Mouse (Mus musculus) layer of hippocampus, adult 2 months (tissue): ENCODE measurements around the gene Pwwp2a. TPM values are rescaled to one million over a fixed set of nuclear protein-coding genes. Genes with fewer than 3 reads are reported as not detected.

Experiments
- DNase-seq, 2 experiments: peaks; one replicate each; pipeline ENCODE4 v3.0.0; 2022; ENCODE audit warnings: low spot score in 2 of 2
- H3K27ac ChIP-seq: fragments of 200-600 bp; 2 replicates; pipeline ENCODE4 v1.8.1; 2022
- H3K4me3 ChIP-seq: fragments of 200-600 bp; 2 replicates; pipeline ENCODE4 v1.8.1; 2022; ENCODE audit warnings: mild to moderate bottlenecking
- CTCF ChIP-seq: fragments of 200-600 bp; conservative IDR thresholded peaks from 2 replicates; pipeline ENCODE4 v1.8.1; 2022; ENCODE audit warnings: antibody characterized with exemption, mild to moderate bottlenecking, moderate library complexity
- total RNA-seq, 2 experiments: library from RNA; stranded (reverse); gene quantifications; 2 replicates each; pipeline ENCODE4 v1.2.3; 2021

Gene Pwwp2a
- total RNA-seq, 2 experiments from 2014 or later: 72.4 to 77.3 TPM

- TF ChIP-seq CTCF: no peak
- H3K4me3 ChIP-seq: peak overlapping the region; percentile 83
- peak overlapping the region; percentile 97 for H3K27ac ChIP-seq
- DNase-seq: peak; percentile 23 to 60
These were observed 818 bp downstream of the Pwwp2a start for GRCm38 (mm10) chr11:43682415-43683217.

DNA sequence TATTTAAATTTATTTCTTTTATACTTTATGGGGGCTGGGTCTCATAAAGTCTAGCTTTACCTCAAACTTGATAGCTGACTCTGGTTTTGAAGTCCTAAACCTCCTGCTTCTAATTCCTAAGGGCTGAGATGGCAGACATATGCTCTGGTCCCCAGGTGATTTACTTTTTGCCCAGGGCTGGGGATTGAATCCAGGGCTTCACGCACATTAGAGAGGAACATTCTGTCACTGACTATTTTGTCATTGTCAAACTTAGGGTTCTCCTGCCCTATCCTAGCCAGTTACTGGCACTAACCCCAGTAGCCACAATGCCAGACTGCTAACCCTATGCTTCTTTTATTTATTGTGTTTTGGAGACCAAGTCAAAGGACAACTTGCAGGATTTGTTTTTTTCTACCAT is 7.1 kb downstream of the Pwwp2a start:
- Histone ChIP-seq H3K27ac (no peak overlapping the region), H3K4me3 (no peak overlapping the region)
- no peak for TF ChIP-seq CTCF
- no peak for DNase-seq

DNA sequence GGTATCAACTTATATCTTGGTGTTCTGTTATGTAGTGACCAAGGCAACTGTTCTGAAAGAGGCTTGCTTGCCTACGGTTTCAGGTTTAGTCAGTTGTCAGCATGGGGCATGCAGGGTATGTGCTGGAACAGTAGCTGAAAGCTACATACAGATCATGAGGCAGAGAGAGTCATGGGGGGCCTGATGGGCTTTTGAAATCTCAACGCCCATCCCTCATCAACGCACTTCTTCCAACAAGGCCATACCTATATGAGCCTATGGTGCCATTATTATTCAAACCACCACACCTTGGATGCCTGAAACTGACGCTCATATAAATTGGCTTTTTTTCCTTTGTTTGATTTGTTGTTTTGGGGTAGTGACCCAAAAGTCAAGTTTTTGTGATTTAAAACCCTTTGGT is 14.8 kb downstream of the Pwwp2a start:
- DNase-seq: no peak
- H3K27ac ChIP-seq: no peak overlapping the region
- TF ChIP-seq CTCF: no peak

GRCm38 (mm10) chr11:43698621-43699020 is 16.8 kb downstream of the Pwwp2a start:
- no peak for DNase-seq
- no peak for TF ChIP-seq CTCF
- Histone ChIP-seq H3K27ac (no peak overlapping the region), H3K4me3 (no peak overlapping the region)

More for the DNA sequence above, 14.8 kb downstream of the Pwwp2a start:
- no peak overlapping the region for H3K4me3 ChIP-seq

- DNase-seq: no peak
- no peak for TF ChIP-seq CTCF
- Histone ChIP-seq H3K27ac (no peak overlapping the region), H3K4me3 (no peak overlapping the region)
These were observed 18.5 kb downstream of the Pwwp2a start for GRCm38 (mm10) chr11:43700291-43700690.

DNA sequence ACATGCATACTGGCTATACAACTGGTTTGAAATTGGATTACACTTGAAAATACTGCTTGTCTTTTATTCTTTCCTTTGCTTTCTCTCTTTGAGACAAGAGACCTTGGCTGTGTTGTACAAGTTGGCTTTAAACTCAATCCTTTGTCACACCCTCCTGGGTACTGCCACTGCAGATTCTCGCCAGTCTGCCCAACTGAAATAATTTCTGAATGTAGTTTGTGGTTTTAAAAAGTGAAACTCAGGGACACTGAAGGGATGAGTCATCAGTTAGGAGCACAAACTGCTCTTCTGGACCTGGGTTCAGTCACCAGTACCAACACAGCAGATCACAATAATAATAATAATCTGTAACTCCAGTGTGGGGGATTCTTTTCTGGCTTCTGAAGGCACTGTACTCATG is 21.8 kb downstream of the Pwwp2a start:
- TF ChIP-seq CTCF: no peak
- no peak for DNase-seq
- H3K4me3 ChIP-seq: no peak overlapping the region

GRCm38 (mm10) chr11:43705751-43706150 is 24.0 kb downstream of the Pwwp2a start:
- no peak for DNase-seq
- Histone ChIP-seq H3K4me3 (no peak overlapping the region), H3K27ac (no peak overlapping the region)
- no peak for TF ChIP-seq CTCF

More for the DNA sequence above, 21.8 kb downstream of the Pwwp2a start:
- H3K27ac ChIP-seq: no peak overlapping the region

DNA sequence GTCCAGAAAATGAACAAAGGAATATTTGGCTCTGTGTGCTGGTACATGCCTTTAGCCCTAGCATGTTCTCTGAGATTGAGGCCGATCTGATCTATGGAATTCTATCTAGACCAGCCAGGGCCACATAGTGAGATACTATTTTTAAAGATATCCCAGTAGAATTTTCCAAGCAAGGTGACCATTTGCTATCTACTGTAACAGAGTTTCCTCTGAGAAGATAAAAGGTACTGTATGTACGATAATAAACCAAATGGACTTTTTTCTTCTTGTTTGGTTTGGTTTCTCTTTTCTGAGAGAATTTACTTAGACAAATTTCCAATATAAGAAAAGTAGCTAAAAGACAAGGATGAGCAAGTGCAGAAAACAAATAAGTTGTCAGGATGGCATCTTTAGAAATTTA is 26.6 kb downstream of the Pwwp2a start:
- Histone ChIP-seq H3K4me3 (no peak overlapping the region), H3K27ac (peak overlapping the region; percentile 1; the same call in 1 of the 2 replicates)
- no peak for DNase-seq
- TF ChIP-seq CTCF: no peak

- no peak overlapping the region for H3K4me3 ChIP-seq
- peak in 1 of 2 experiments; percentile 17 for DNase-seq
- H3K27ac ChIP-seq: 0 out of 2 replicates have a peak overlapping the region, but pooled peaks have one; percentile 8
- no peak for TF ChIP-seq CTCF
These were observed 30.4 kb downstream of the Pwwp2a start for GRCm38 (mm10) chr11:43712178-43712577.

DNA sequence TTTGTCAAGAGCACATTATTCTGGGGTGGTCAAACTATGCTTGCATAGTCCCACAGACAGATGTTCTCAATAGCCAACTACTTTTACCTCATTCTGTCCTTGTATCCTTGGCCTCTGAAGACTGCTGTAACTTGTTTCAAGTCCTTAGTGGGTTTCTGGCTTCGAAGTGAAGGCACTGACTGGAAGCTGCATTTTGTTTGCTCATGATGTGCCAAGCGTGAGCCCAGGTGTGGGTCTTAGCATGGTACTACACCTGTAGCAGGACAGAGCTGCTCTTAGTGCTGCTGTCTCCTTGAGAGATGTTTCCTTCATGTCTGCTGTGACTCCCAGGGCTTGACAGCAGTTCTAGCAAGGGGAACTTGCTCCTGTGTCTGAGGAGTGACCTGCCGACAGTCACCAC is 41.6 kb downstream of the Pwwp2a start:
- TF ChIP-seq CTCF: no peak
- peak overlapping the region; percentile 10; the same call in 1 of the 2 replicates for H3K27ac ChIP-seq
- H3K4me3 ChIP-seq: no peak overlapping the region
- DNase-seq: no peak

DNA sequence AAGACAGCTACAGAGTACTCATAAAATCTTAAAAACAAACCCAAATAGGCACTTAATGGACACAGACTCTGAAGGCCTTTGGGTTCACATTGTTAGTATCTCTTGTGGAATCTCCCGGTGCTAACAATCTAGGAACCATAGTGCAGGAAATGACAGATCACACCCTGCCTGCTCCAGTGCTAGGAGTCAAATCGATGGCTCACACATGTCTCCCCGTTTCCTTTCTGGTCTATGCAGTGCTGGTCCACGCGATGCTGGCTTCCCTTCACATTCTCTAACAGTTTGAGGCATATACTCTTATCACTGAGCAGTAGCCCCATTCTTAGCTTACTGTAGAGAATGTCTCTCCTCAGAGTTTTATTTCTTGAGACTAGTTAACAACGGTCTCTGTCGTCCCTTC is 46.0 kb downstream of the Pwwp2a start:
- Histone ChIP-seq H3K27ac (0 out of 2 replicates have a peak overlapping the region, but pooled peaks have one; percentile 28), H3K4me3 (no peak overlapping the region)
- no peak for TF ChIP-seq CTCF
- no peak for DNase-seq

DNA sequence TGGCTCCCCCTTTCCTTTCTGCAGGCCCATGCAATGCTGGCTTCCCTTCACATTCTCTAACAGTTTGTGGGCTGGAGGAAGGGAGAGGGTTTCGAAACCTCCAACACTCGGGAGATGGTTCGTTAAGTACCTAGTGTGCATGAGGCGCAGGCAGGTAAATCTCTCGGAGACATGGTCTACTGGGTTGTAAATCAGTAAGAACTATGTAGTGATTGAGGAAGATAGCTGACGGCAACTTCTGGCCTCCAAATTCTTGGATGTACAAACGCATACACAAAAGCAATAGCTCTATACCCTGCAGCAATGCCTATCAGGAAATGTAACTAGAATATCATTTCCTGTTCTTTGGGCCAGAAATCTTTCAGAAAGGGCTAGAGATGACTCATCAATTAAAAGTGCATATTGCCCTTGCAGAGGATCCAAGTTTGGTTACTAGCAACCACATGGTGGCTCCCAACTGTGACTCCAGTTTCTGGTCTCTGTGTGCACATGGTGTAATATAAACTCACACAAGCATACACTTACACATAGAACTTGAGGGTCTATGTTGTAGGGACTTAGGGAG is 47.0 kb downstream of the Pwwp2a start:
- no peak overlapping the region for H3K4me3 ChIP-seq
- peak; percentile 15; the same call in 1 of the 2 replicates for TF ChIP-seq CTCF
- peak in 1 of 2 experiments; percentile 64 for DNase-seq
- H3K27ac ChIP-seq: peak overlapping the region; percentile 72
